Mouse (Mus musculus) kidney, postnatal 0 days (tissue): ENCODE results near the gene Cdipt. TPM values are rescaled to one million over a fixed set of nuclear protein-coding genes. Genes with fewer than 3 reads are reported as not detected.

Source experiments
- ATAC-seq: fragments of 200-750 bp; cut with Nextera tagmentation; replicated peaks from 2 replicates; pipeline ENCODE4 v1.8.0; 2017; ENCODE audit warnings: low read depth, moderate number of reproducible peaks, moderate TSS enrichment, moderate library complexity; ENCODE audit not compliant: low FRiP score
- DNase-seq: peaks from one replicate; pipeline ENCODE4 v3.0.0-alpha.2; 2016; ENCODE audit warnings: low spot score
- H3K27ac ChIP-seq: fragments of 300-500 bp; sonication (generic); 2 replicates; pipeline ENCODE4 v1.5.1; 2014; ENCODE audit warnings: mild to moderate bottlenecking
- H3K27me3 ChIP-seq: fragments of 300-500 bp; sonication (generic); 2 replicates; pipeline ENCODE4 v1.6.1; 2014; ENCODE audit warnings: low read length, mixed read lengths; ENCODE audit not compliant: insufficient read depth
- H3K36me3 ChIP-seq: fragments of 300-500 bp; sonication (generic); 2 replicates; pipeline ENCODE4 v1.6.1; 2014; ENCODE audit warnings: low read length, mixed read lengths; ENCODE audit not compliant: insufficient read depth
- H3K4me1 ChIP-seq: fragments of 300-500 bp; sonication (generic); replicated peaks from 2 replicates; pipeline ENCODE4 v1.6.1; 2014; ENCODE audit warnings: antibody characterized with exemption, low read length, mixed read lengths; ENCODE audit not compliant: insufficient read depth
- H3K4me2 ChIP-seq: fragments of 300-500 bp; sonication (generic); 2 replicates; pipeline ENCODE4 v1.6.1; 2014; ENCODE audit warnings: mild to moderate bottlenecking, low read length, moderate library complexity, mixed read lengths
- H3K4me3 ChIP-seq: fragments of 300-500 bp; sonication (generic); replicated peaks from 2 replicates; pipeline ENCODE4 v1.5.1; 2014; ENCODE audit warnings: low read depth, low read length
- H3K9ac ChIP-seq: fragments of 300-500 bp; sonication (generic); 2 replicates; pipeline ENCODE4 v1.6.1; 2014; ENCODE audit warnings: low read depth, low read length
- H3K9me3 ChIP-seq: fragments of 300-500 bp; sonication (generic); replicated peaks from 2 replicates; pipeline ENCODE4 v1.6.1; 2016; ENCODE audit warnings: low read length, inconsistent platforms, mixed read lengths
- CTCF ChIP-seq: IDR thresholded peaks from 2 replicates; pipeline ENCODE4 v1.5.1; 2016; ENCODE audit warnings: antibody characterized with exemption, low read depth, mild to moderate bottlenecking, moderate library complexity
- WGBS: fragments of 180-500 bp; shearing (Covaris S2); extraction: QIAGEN DNeasy Blood & Tissue Kit; methylation state at CpG from one replicate; pipeline ENCODE4 v1.1.7; 2014; 5-methylcytosine and 5-hydroxymethylcytosine counted together
- polyA plus RNA-seq: library from polyadenylated mRNA; unstranded; fragments of >200 nt; fragmentation: Nextera tagmentation; extraction: Ambion mirVana; gene quantifications from 2 replicates; pipeline ENCODE4 v1.2.1, GENCODE M21; 2015

Cdipt gene
- 118 and 120 TPM in 2 replicates for polyA plus RNA-seq

- no peak for DNase-seq
- no peak for TF ChIP-seq CTCF
- 0% methylated on average over 1 of the region's 1 CpGs for WGBS
- Histone ChIP-seq H3K27ac (peak within 1 kb of the TSS; percentile 95), H3K36me3 (peaks cover 20% of the 10 kb centered on the region), H3K4me2 (peak within 1 kb of the TSS; percentile 68), H3K27me3 (no peaks in the 10 kb centered on the region), H3K9me3 (no peaks in the 10 kb centered on the region), H3K9ac (peak within 1 kb of the TSS; percentile 87), H3K4me1 (0 out of 2 replicates have a peak, but pooled peaks cover 4% of the 10 kb centered on the region), H3K4me3 (peak within 1 kb of the TSS; percentile 73)
- no peak for ATAC-seq
These were observed at the start of gene Cdipt for GRCm38 (mm10) chr7:126975893-126975949. TSS of gene Cdipt (plus strand) at chr7:126975914.

GRCm38 (mm10) chr7:126926299-126926698 is 49.4 kb upstream of the Cdipt start:
- H3K4me1 ChIP-seq: peaks cover 11% of the 10 kb centered on the region
- no peak overlapping the region for H3K9ac ChIP-seq
- no peaks in the 10 kb centered on the region for H3K36me3 ChIP-seq
- no peak overlapping the region for H3K4me3 ChIP-seq
- H3K4me2 ChIP-seq: no peak overlapping the region
- H3K27ac ChIP-seq: peak overlapping the region; percentile 19; the same call in 1 of the 2 replicates
- DNase-seq: no peak
- H3K27me3 ChIP-seq: no peaks in the 10 kb centered on the region
- no peak for TF ChIP-seq CTCF
- no peaks in the 10 kb centered on the region for H3K9me3 ChIP-seq
- ATAC-seq: no peak
- 28% methylated on average over 3 of the region's 3 CpGs for WGBS

- Histone ChIP-seq H3K4me1 (peaks cover 5% of the 10 kb centered on the region), H3K9me3 (no peaks in the 10 kb centered on the region), H3K4me3 (peak within 1 kb of the TSS; percentile 75), H3K4me2 (peak within 1 kb of the TSS; percentile 94), H3K27me3 (no peaks in the 10 kb centered on the region), H3K36me3 (peaks cover 4% of the 10 kb centered on the region; the same call in 1 of the 2 replicates), H3K9ac (peak within 1 kb of the TSS; percentile 83), H3K27ac (peak within 1 kb of the TSS; percentile 58; the same call in 1 of the 2 replicates)
- DNase-seq: peak; percentile 95
- TF ChIP-seq CTCF: no peak
- WGBS: 2% methylated on average over 56 of the region's 56 CpGs
- peak; percentile 92 for ATAC-seq
These were observed 47.2 kb upstream of the Cdipt start, which contains the start of gene Kctd13 for GRCm38 (mm10) chr7:126928384-126929037. TSS of gene Kctd13 (plus strand) at chr7:126928879.

DNA sequence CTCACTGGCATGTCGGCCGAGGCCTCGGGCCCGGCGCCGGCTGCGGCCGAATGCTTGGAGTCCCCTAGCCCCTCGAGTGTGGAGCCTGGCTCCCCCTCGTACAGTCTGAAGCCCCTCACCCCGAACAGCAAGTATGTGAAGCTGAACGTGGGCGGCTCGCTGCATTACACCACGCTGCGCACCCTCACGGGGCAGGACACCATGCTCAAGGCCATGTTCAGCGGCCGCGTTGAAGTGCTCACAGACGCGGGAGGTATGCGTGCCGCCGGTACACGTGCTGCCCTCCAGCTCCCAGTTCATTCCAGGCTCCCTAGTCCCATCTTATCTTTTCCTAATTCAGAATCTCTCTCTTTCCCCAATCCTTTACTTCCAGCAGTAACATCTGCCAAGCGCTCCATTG is 46.7 kb upstream of the Cdipt start:
- peak overlapping the region; percentile 94 for H3K4me2 ChIP-seq
- under 1% methylated on average over 27 of the region's 27 CpGs for WGBS
- peaks cover 5% of the 10 kb centered on the region for H3K4me1 ChIP-seq
- H3K36me3 ChIP-seq: peaks cover 6% of the 10 kb centered on the region; the same call in 1 of the 2 replicates
- DNase-seq (peak; percentile 34), ATAC-seq (no peak)
- no peaks in the 10 kb centered on the region for H3K27me3 ChIP-seq
- H3K9me3 ChIP-seq: no peaks in the 10 kb centered on the region
- TF ChIP-seq CTCF: no peak
- H3K9ac ChIP-seq: peak overlapping the region; percentile 83
- peak overlapping the region; percentile 75 for H3K4me3 ChIP-seq
- peak overlapping the region; percentile 58; the same call in 1 of the 2 replicates for H3K27ac ChIP-seq

- H3K4me1 ChIP-seq: peaks cover 5% of the 10 kb centered on the region
- no peaks in the 10 kb centered on the region for H3K9me3 ChIP-seq
- no peak for DNase-seq
- H3K9ac ChIP-seq: no peak overlapping the region
- no peak overlapping the region for H3K27ac ChIP-seq
- no peaks in the 10 kb centered on the region for H3K27me3 ChIP-seq
- H3K4me3 ChIP-seq: no peak overlapping the region
- 84% methylated on average over 2 of the region's 2 CpGs for WGBS
- peaks cover 12% of the 10 kb centered on the region; the same call in 1 of the 2 replicates for H3K36me3 ChIP-seq
- TF ChIP-seq CTCF: no peak
- no peak overlapping the region for H3K4me2 ChIP-seq
- ATAC-seq: no peak
These were observed 43.1 kb upstream of the Cdipt start for GRCm38 (mm10) chr7:126932652-126933051.

DNA sequence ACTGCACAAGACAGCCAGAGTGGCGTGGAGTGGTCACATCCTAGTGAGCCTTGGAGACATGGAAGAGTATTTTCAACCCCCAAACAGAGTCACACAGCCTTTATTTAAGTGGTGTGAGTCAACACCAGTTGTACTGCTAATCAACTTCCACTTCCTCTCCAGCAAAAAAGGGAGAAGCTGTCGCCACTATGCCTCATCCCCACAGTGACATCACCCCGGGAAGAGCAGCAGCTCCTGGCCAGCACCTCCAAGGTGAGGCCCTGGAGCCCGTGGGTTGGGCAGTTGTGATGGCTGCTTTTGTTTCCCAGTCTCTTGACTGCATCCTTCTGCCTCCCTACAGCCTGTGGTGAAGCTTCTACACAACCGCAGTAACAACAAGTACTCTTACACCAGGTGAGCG is 34.5 kb upstream of the Cdipt start:
- Histone ChIP-seq H3K27me3 (no peaks in the 10 kb centered on the region), H3K27ac (no peak overlapping the region), H3K9ac (no peak overlapping the region), H3K4me3 (no peak overlapping the region), H3K4me1 (no peaks in the 10 kb centered on the region), H3K9me3 (no peaks in the 10 kb centered on the region), H3K4me2 (no peak overlapping the region), H3K36me3 (no peaks in the 10 kb centered on the region)
- WGBS: 51% methylated on average over 6 of the region's 6 CpGs
- TF ChIP-seq CTCF: no peak
- no peak for ATAC-seq
- no peak for DNase-seq

- Histone ChIP-seq H3K36me3 (no peaks in the 10 kb centered on the region), H3K4me2 (no peak overlapping the region), H3K27ac (no peak overlapping the region), H3K9ac (no peak overlapping the region), H3K9me3 (no peaks in the 10 kb centered on the region), H3K4me1 (no peaks in the 10 kb centered on the region), H3K4me3 (no peak overlapping the region), H3K27me3 (no peaks in the 10 kb centered on the region)
- 73% methylated on average over 5 of the region's 5 CpGs for WGBS
- ATAC-seq: no peak
- no peak for DNase-seq
- TF ChIP-seq CTCF: no peak
These were observed 33.9 kb upstream of the Cdipt start for GRCm38 (mm10) chr7:126941801-126942200.
